Mouse (Mus musculus): ENCODE measurements at regions not wholly inside any gene's neighbourhood (a gene's known extent, or its start where the extent isn't known, plus 50 kb on each side); places are given as distances from the start of the nearest gene placed in this dataset.

DNA sequence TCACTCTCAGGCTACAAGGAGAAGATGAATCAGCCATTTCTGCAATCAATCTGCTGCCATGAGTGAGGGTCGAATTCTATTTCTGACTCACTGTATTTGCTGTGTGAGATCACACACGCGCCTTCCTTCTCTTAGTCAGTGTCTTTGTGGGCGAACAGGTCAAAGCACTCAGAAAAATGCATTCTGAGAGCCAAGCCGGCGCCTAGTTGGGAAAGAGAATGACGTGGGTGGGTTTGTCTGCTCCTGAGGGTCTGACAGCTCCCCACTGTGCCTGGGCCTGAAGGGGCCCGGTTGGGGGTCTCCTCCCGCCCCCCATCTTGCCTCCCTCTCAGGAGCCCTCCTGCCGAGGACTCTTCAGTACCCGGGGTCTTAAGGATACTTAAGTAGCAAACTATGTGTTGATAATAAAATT lies 143.3 kb upstream of the Mvb12b start:
- TF ChIP-seq CTCF (conservative IDR thresholded peaks at IDR 0.05; ENCODE audit: insufficient read depth, insufficient read length, low read depth, low read length) (no peak), POLR2A (IDR thresholded peaks at IDR 0.05; ENCODE audit: low read depth, low read length) (no peak)
